Mouse (Mus musculus): ENCODE data around the gene Coq9.

DNA sequence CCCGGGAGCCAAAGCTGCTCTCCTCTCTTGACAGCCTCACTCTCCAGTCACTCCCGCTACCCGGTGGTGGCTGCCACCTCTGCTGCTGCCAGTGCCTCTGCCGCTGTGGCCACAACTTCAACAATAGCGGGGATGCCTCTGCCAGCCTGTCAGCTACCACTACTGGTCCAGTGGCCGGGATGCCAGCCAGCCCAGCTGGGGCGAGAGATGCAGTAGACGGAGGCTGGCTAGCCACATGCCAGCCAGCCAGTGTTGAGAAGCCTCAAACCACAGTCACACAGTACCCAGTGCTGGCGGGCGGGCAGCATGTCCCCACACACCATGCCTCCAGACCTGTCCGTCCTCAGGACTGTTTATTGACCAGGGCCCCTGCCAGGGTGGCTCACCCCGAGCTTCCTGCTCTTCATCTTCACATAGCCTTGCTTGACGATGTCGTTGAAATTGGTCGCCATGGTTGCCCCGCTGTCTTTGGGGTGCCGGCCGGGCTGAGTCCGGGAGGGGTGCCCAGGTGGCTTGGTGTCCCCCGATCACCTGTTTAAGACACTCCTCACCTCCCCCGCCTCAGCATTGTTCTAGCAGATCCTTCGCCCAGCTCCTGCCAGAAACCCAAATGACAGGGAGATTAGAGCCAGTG lies 32.5 kb downstream of the Coq9 start:
- no peak for TF ChIP-seq CTCF (IDR thresholded peaks at IDR 0.05; ENCODE audit: control insufficient read depth, insufficient read depth, insufficient replicate concordance, low read depth, low read length)
- no peak for TF ChIP-seq POLR2A (IDR thresholded peaks at IDR 0.05; ENCODE audit: control insufficient read depth, low read depth, low read length)

All from testis, adult 2 months (tissue).